Mouse (Mus musculus): ENCODE results near the gene Slc16a13. TPM values are rescaled to one million over a fixed set of nuclear protein-coding genes. Genes with fewer than 3 reads are reported as not detected.
"Not testable (repeated sequence)": the region's sequence is repeated elsewhere in the genome, so short reads cannot be mapped to it uniquely, and the experiment has no call there.

The Slc16a13 gene
- polyA plus RNA-seq, 1 experiment from 2014 or later = 2.6 TPM

DNA sequence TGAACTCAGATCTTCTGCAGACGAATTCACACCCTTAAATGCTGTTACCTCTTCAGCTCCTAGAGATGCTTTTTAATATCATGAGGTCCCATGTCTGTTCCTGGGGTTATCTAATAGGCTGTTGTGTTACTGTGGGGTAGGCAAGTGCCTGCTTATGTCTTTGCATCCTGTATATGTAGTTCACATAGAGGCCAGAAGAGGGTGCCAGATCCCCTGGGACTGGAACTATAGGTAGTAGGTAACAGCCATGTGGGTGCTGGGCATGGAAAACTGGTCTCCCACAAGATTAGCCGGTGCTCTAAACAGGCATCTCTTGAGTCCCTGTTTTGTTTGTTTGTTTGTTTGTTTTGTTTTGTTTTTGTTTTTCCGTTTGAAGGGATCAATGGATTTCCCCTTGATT, 49.0 kb downstream of the Slc16a13 start:
- H3K27me3 ChIP-seq (ENCODE audit: control insufficient read depth, insufficient read depth, low read depth, low read length) = no peaks in the 10 kb centered on the region
- H3K4me1 ChIP-seq (ENCODE audit: control insufficient read depth, low read depth, low read length) = no peaks in the 10 kb centered on the region
- no peak overlapping the region for H3K27ac ChIP-seq (ENCODE audit: low read length)
- H3K4me3 ChIP-seq (ENCODE audit: low read depth, low read length) = no peak overlapping the region
- H3K9ac ChIP-seq (ENCODE audit: low read depth, low read length) = no peak overlapping the region
- no peak overlapping the region for H3K4me2 ChIP-seq (ENCODE audit: low read depth, low read length)
- 37% methylated on average over 3 of the region's 3 CpGs for WGBS (ENCODE audit: insufficient replicate concordance)
- no peaks in the 10 kb centered on the region for H3K36me3 ChIP-seq (ENCODE audit: control insufficient read depth, insufficient read depth)
- no peaks in the 10 kb centered on the region for H3K9me3 ChIP-seq (replicated peaks; ENCODE audit: control insufficient read depth, low read length)
- ATAC-seq (ENCODE audit: low read depth) = no peak

DNA sequence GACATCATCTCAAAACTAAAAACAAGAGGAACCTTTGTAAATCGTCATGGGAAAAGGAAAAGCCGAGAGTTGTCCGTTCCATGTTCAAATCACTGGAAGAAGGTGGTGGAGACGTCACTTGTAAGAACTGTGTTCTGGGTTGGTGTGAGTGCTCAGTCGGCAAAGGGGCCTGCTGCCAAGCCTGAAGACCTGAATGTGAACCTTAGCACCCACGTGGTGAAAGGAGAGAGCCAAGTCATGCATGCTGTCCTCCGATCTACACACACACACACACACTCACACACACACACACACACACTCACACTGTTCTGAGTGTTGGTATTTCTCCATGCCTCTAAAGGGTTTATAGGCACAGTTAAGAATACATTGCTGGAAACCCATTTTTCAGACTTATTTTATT, 49.7 kb downstream of the Slc16a13 start:
- Histone ChIP-seq H3K36me3 (ENCODE audit: control insufficient read depth, insufficient read depth) (no peaks in the 10 kb centered on the region), H3K27me3 (ENCODE audit: control insufficient read depth, insufficient read depth, low read depth, low read length) (no peaks in the 10 kb centered on the region), H3K4me2 (ENCODE audit: low read depth, low read length) (no peak overlapping the region), H3K27ac (ENCODE audit: low read length) (no peak overlapping the region), H3K9ac (ENCODE audit: low read depth, low read length) (no peak overlapping the region), H3K9me3 (replicated peaks; ENCODE audit: control insufficient read depth, low read length) (no peaks in the 10 kb centered on the region), H3K4me1 (ENCODE audit: control insufficient read depth, low read depth, low read length) (no peaks in the 10 kb centered on the region), H3K4me3 (ENCODE audit: low read depth, low read length) (no peak overlapping the region)
- ATAC-seq (ENCODE audit: low read depth) = no peak
- whole genome bisulfite sequencing (ENCODE audit: insufficient replicate concordance) = 60% methylated on average over 7 of the region's 7 CpGs

GRCm38 (mm10) chr11:70170291-70170690, 50.6 kb downstream of the Slc16a13 start:
- Histone ChIP-seq H3K36me3 (ENCODE audit: control insufficient read depth, insufficient read depth) (no peaks in the 10 kb centered on the region), H3K4me2 (ENCODE audit: low read depth, low read length) (no peak overlapping the region), H3K27ac (ENCODE audit: low read length) (no peak overlapping the region), H3K9me3 (replicated peaks; ENCODE audit: control insufficient read depth, low read length) (no peaks in the 10 kb centered on the region), H3K9ac (ENCODE audit: low read depth, low read length) (no peak overlapping the region), H3K27me3 (ENCODE audit: control insufficient read depth, insufficient read depth, low read depth, low read length) (no peaks in the 10 kb centered on the region), H3K4me1 (ENCODE audit: control insufficient read depth, low read depth, low read length) (no peaks in the 10 kb centered on the region), H3K4me3 (ENCODE audit: low read depth, low read length) (no peak overlapping the region)
- 56% methylated on average over 7 of the region's 7 CpGs for WGBS (ENCODE audit: insufficient replicate concordance)
- ATAC-seq (ENCODE audit: low read depth) = no peak

DNA sequence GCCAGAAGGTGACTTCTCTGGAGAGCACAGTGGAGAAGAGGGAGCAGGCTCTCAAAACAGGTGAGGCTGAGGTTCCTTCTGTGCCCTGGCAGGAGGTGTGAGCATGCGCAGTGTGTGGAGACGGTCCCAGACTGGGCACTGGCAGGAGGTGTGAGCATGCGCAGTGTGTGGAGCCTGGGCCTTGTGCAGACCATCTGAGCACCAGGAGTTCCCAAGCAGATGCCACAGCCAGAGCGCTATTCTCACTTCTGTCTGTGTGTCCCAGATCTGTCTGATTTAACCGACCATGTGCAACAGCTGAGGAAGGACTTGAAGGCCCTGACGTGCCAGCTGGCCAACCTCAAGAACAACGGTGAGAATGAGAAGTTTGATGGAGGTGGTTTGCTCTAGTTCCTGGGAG, 51.4 kb downstream of the Slc16a13 start:
- H3K4me1 ChIP-seq (ENCODE audit: control insufficient read depth, low read depth, low read length); H3K4me2 ChIP-seq (ENCODE audit: low read depth, low read length); H3K9ac ChIP-seq (ENCODE audit: low read depth, low read length); H3K4me3 ChIP-seq (ENCODE audit: low read depth, low read length); ATAC-seq (ENCODE audit: low read depth); H3K27me3 ChIP-seq (ENCODE audit: control insufficient read depth, insufficient read depth, low read depth, low read length); H3K27ac ChIP-seq (ENCODE audit: low read length); H3K36me3 ChIP-seq (ENCODE audit: control insufficient read depth, insufficient read depth); H3K9me3 ChIP-seq (replicated peaks; ENCODE audit: control insufficient read depth, low read length): not testable (repeated sequence)
- WGBS (ENCODE audit: insufficient replicate concordance) = 70% methylated on average over 7 of the region's 7 CpGs

GRCm38 (mm10) chr11:70168136-70168535, 52.7 kb downstream of the Slc16a13 start:
- H3K27me3 ChIP-seq (ENCODE audit: control insufficient read depth, insufficient read depth, low read depth, low read length) = no peaks in the 10 kb centered on the region
- no peak for ATAC-seq (ENCODE audit: low read depth)
- H3K9ac ChIP-seq (ENCODE audit: low read depth, low read length) = no peak overlapping the region
- 50% methylated on average over 7 of the region's 7 CpGs for WGBS (ENCODE audit: insufficient replicate concordance)
- no peak overlapping the region for H3K4me3 ChIP-seq (ENCODE audit: low read depth, low read length)
- H3K4me1 ChIP-seq (ENCODE audit: control insufficient read depth, low read depth, low read length) = no peaks in the 10 kb centered on the region
- no peak overlapping the region for H3K27ac ChIP-seq (ENCODE audit: low read length)
- no peaks in the 10 kb centered on the region for H3K9me3 ChIP-seq (replicated peaks; ENCODE audit: control insufficient read depth, low read length)
- no peaks in the 10 kb centered on the region for H3K36me3 ChIP-seq (ENCODE audit: control insufficient read depth, insufficient read depth)
- H3K4me2 ChIP-seq (ENCODE audit: low read depth, low read length) = no peak overlapping the region

MicroRNA genes within 50 kb of the gene (microRNA counts, 519-probe panel; counts per million panel counts)
- microRNA mmu-miR-195 (60.7 counts per million), microRNA mmu-miR-497 (2,254 counts per million, percentile 43 among the panel's probes with 10 or more counts)

Small RNAs within 50 kb of the gene (microRNA-seq; reads per million reads assigned to microRNA genes)
- gene Mir195a (302 reads per million, percentile 65 among the genes with 10 or more reads in this experiment), gene Mir497 (not detected), gene Mir497b (not detected)

Other genes starting within 250 kb of the Slc16a13 start
- 7.1 and 7.3 TPM in 2 replicates for gene Ctdnep1, start 239.9 kb downstream of the Slc16a13 start, polyA plus RNA-seq (2015; fragmentation: Nextera tagmentation; extraction: Ambion mirVana)
- gene Elp5, start 238.5 kb downstream of the Slc16a13 start, polyA plus RNA-seq (2015; fragmentation: Nextera tagmentation; extraction: Ambion mirVana) = 55.1 and 57.2 TPM in 2 replicates
- 255 and 280 TPM in 2 replicates for gene Gabarap, start 229.9 kb downstream of the Slc16a13 start, polyA plus RNA-seq (2015; fragmentation: Nextera tagmentation; extraction: Ambion mirVana)
- 17.5 and 18.2 TPM in 2 replicates for gene Phf23, start 225.3 kb downstream of the Slc16a13 start, polyA plus RNA-seq (2015; fragmentation: Nextera tagmentation; extraction: Ambion mirVana)
- 4.4 and 5.1 TPM in 2 replicates for gene Dvl2, start 220.5 kb downstream of the Slc16a13 start, polyA plus RNA-seq (2015; fragmentation: Nextera tagmentation; extraction: Ambion mirVana)
- gene Acadvl, start 205.7 kb downstream of the Slc16a13 start, polyA plus RNA-seq (2015; fragmentation: Nextera tagmentation; extraction: Ambion mirVana) = 127 and 138 TPM in 2 replicates
- gene Dlg4, start 204.1 kb downstream of the Slc16a13 start, polyA plus RNA-seq (2015; fragmentation: Nextera tagmentation; extraction: Ambion mirVana) = 0.40 and 0.53 TPM in 2 replicates
- gene Asgr1, start 167.0 kb downstream of the Slc16a13 start, polyA plus RNA-seq (2015; fragmentation: Nextera tagmentation; extraction: Ambion mirVana) = 5.0 and 6.0 TPM in 2 replicates
- 12.9 and 13.1 TPM in 2 replicates for gene Asgr2, start 128.4 kb downstream of the Slc16a13 start, polyA plus RNA-seq (2015; fragmentation: Nextera tagmentation; extraction: Ambion mirVana)
- gene Mgl2, start 90.7 kb downstream of the Slc16a13 start, polyA plus RNA-seq (2015; fragmentation: Nextera tagmentation; extraction: Ambion mirVana) = 2.5 and 3.0 TPM in 2 replicates
- gene Clec10a, start 64.9 kb downstream of the Slc16a13 start, polyA plus RNA-seq (2015; fragmentation: Nextera tagmentation; extraction: Ambion mirVana) = 0.63 and 0.64 TPM in 2 replicates
- gene Slc16a11, start 8.3 kb downstream of the Slc16a13 start, polyA plus RNA-seq (2015; fragmentation: Nextera tagmentation; extraction: Ambion mirVana) = 1.1 and 1.3 TPM in 2 replicates
- gene Bcl6b, start 8.7 kb upstream of the Slc16a13 start, polyA plus RNA-seq (2015; fragmentation: Nextera tagmentation; extraction: Ambion mirVana) = 2.1 and 2.3 TPM in 2 replicates
- 53.9 and 54.5 TPM in 2 replicates for gene 0610010K14Rik, start 16.9 kb upstream of the Slc16a13 start, polyA plus RNA-seq (2015; fragmentation: Nextera tagmentation; extraction: Ambion mirVana)
- gene Gm21988, start 18.8 kb upstream of the Slc16a13 start, polyA plus RNA-seq (2015; fragmentation: Nextera tagmentation; extraction: Ambion mirVana) = 3.4 and 4.3 TPM in 2 replicates
- 146 and 159 TPM in 2 replicates for gene Rnasek, start 18.8 kb upstream of the Slc16a13 start, polyA plus RNA-seq (2015; fragmentation: Nextera tagmentation; extraction: Ambion mirVana)
- gene Alox12, start 34.3 kb upstream of the Slc16a13 start, polyA plus RNA-seq (2015; fragmentation: Nextera tagmentation; extraction: Ambion mirVana) = 13.0 and 14.8 TPM in 2 replicates
- 0.11 TPM in 1 of 2 replicates, not detected in the other for gene Alox12e, start 101.6 kb upstream of the Slc16a13 start, polyA plus RNA-seq (2015; fragmentation: Nextera tagmentation; extraction: Ambion mirVana)
- 1.7 and 2.0 TPM in 2 replicates for gene Alox15, start 131.0 kb upstream of the Slc16a13 start, polyA plus RNA-seq (2015; fragmentation: Nextera tagmentation; extraction: Ambion mirVana)
- 11.1 and 13.1 TPM in 2 replicates for gene Pelp1, start 189.0 kb upstream of the Slc16a13 start, polyA plus RNA-seq (2015; fragmentation: Nextera tagmentation; extraction: Ambion mirVana)
- 15.0 and 15.8 TPM in 2 replicates for gene Arrb2, start 211.6 kb upstream of the Slc16a13 start, polyA plus RNA-seq (2015; fragmentation: Nextera tagmentation; extraction: Ambion mirVana)
- 12.8 and 13.7 TPM in 2 replicates for gene Med11, start 230.9 kb upstream of the Slc16a13 start, polyA plus RNA-seq (2015; fragmentation: Nextera tagmentation; extraction: Ambion mirVana)
- gene Zmynd15, start 238.4 kb upstream of the Slc16a13 start, polyA plus RNA-seq (2015; fragmentation: Nextera tagmentation; extraction: Ambion mirVana) = 0.42 and 0.87 TPM in 2 replicates
- 2.6 and 3.0 TPM in 2 replicates for gene Cxcl16, start 238.9 kb upstream of the Slc16a13 start, polyA plus RNA-seq (2015; fragmentation: Nextera tagmentation; extraction: Ambion mirVana)

Data from liver, embryonic 16.5 days (tissue).